Mouse (Mus musculus): Measurements from ENCODE around the gene Gins2.

DNA sequence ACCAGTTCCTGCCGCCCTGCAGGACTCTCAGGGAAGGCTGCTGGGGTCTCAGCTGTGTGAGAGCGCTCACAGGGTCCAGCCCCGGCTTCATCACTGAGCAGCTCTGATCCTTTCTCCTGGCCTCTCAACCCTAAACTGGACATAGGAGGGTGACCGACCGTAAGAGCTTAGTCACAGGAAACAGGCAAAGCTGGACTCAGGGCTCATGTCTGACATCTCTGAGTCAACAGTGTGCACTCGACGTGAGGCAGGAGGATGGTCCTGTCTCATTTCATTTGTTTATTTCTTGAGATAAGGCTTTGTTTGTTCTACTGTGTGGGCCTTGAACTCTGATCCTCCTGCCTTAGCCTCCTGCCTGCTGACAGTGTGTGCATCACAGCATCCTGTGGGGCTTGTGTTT is 31.3 kb upstream of the Gins2 start:
- TF ChIP-seq POLR2A (IDR thresholded peaks at IDR 0.05; ENCODE audit: control insufficient read depth, extremely low read depth, insufficient read depth, low read length, poor library complexity) (no peak), CTCF (IDR thresholded peaks at IDR 0.05; ENCODE audit: borderline replicate concordance, control insufficient read depth, extremely low read depth, insufficient read depth, low read length, poor library complexity) (no peak)
